ENCODE assay signal across 14 mouse cellular contexts in the genomic region with DNA sequence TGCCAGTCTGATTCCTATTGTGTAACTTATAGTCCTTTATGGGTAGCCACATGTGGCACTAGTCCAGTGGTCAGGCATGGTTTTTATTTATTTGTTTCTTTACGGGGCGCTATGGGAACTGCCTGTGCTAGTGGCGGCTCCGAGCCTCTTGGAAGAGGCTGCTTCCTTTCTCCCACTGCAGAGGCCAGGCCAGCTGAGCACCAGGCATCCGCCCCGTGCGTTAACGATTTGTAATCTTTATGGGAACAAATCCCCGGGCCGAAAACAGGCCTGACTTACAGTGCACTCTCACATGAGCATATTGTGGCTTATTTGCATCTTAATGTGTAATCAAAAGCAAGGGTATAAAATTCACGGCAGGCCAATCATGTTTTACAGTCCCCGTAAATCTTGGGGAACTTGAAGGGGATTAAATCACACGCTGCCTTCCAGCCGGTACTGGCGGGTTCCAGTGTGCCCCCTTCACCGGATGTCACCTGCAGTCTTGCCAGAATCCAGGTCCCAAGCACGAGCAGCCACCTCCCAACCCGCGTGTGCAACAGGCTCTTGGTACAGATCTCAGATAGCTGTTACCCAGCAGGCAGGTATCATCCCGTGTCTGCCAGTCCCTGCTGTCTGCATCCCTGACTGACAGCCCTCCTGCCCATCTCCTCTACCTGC.
DNase-seq lines count a peak whose midpoint lies in the region; ATAC-seq and TF ChIP-seq lines count a peak whose summit lies in the region.
"Had no signal": no experiment of that assay in that cellular context is flagged by ENCODE, and none has a peak within 500 bp of the region (broad histone marks: within the 10 kb centered on the region; RNA-seq: fewer than 3 reads in every experiment).

No protein-coding gene starts in this region.

- TF ChIP-seq CTCF in layer of hippocampus, adult 2 months (conservative IDR thresholded peaks at IDR 0.05) = no peak

- peak; percentile 55; the same call in 1 of the 2 replicates for ATAC-seq in kidney, embryonic 15.5 days (replicated peaks; ENCODE audit: low FRiP score)
- no peak for ATAC-seq in midbrain, embryonic 16.5 days
- no peak for ATAC-seq in liver, embryonic 11.5 days (replicated peaks; ENCODE audit: low FRiP score)

- H3K4me3 ChIP-seq in layer of hippocampus, adult 2 months = no peak overlapping the region
- H3K4me3 ChIP-seq in kidney, embryonic 15.5 days (replicated peaks) = no peak overlapping the region
- H3K4me3 ChIP-seq in midbrain, embryonic 16.5 days (ENCODE audit: low read depth, low read length) = no peak overlapping the region
- H3K4me3 ChIP-seq in liver, embryonic 11.5 days (ENCODE audit: low read depth, low read length) = no peak overlapping the region

- H3K9ac ChIP-seq in kidney, embryonic 15.5 days = no peak overlapping the region
- H3K9ac ChIP-seq in midbrain, embryonic 16.5 days (ENCODE audit: low read depth, low read length) = no peak overlapping the region
- no peak overlapping the region for H3K9ac ChIP-seq in liver, embryonic 11.5 days (ENCODE audit: low read depth, low read length)
- H3K9ac ChIP-seq: lung, embryonic 14.5 days had no signal

- no peak overlapping the region for H3K4me2 ChIP-seq in kidney, embryonic 15.5 days
- H3K4me2 ChIP-seq in midbrain, embryonic 16.5 days (ENCODE audit: low read length) = no peak overlapping the region
- no peak overlapping the region for H3K4me2 ChIP-seq in liver, embryonic 11.5 days
- H3K4me2 ChIP-seq: lung, embryonic 14.5 days had no signal

- no peaks in the 10 kb centered on the region for H3K9me3 ChIP-seq in kidney, embryonic 15.5 days (replicated peaks)
- no peaks in the 10 kb centered on the region for H3K9me3 ChIP-seq in midbrain, embryonic 16.5 days (replicated peaks; ENCODE audit: control insufficient read depth, low read length, poor library complexity, severe bottlenecking)
- no peaks in the 10 kb centered on the region for H3K9me3 ChIP-seq in liver, embryonic 11.5 days (ENCODE audit: control insufficient read depth, low read length)

- H3K4me1 ChIP-seq in kidney, embryonic 15.5 days = peaks cover 18% of the 10 kb centered on the region
- no peaks in the 10 kb centered on the region; the same call in 1 of the 2 replicates for H3K4me1 ChIP-seq in midbrain, embryonic 16.5 days (ENCODE audit: control insufficient read depth, insufficient read depth, low read length)
- H3K4me1 ChIP-seq in liver, embryonic 11.5 days (replicated peaks; ENCODE audit: control insufficient read depth, insufficient read depth, low read length) = no peaks in the 10 kb centered on the region

- no peak for DNase-seq in layer of hippocampus, adult 2 months (ENCODE audit: low spot score in 2 of 2)
- no peak for DNase-seq in layer of hippocampus, postnatal 14 days (ENCODE audit: low spot score in 2 of 2)
- peak; percentile 67 for DNase-seq in forelimb bud, embryonic 11.5 days (ENCODE audit: low read depth, low spot score)
- DNase-seq in c-Kit-positive CD71-positive TER-119-positive erythroid progenitor cells, embryonic 14.5 days (ENCODE audit: low spot score) = no peak
- DNase-seq in liver, embryonic 11.5 days (ENCODE audit: low spot score) = no peak
- DNase-seq: adrenal gland, postnatal 14 days; cerebellum, postnatal 25 days; heart, postnatal 36 days; left cerebral cortex, postnatal 4 days; lung, embryonic 14.5 days; thymus, postnatal 36 days had no signal

- 16% methylated on average over 20 of the region's 20 CpGs for WGBS in kidney, embryonic 15.5 days
- 60% methylated on average over 20 of the region's 20 CpGs for WGBS in midbrain, embryonic 16.5 days
- WGBS in liver, embryonic 11.5 days = 73% methylated on average over 20 of the region's 20 CpGs

- no peaks in the 10 kb centered on the region for H3K27me3 ChIP-seq in kidney, embryonic 15.5 days
- no peaks in the 10 kb centered on the region for H3K27me3 ChIP-seq in midbrain, embryonic 16.5 days (ENCODE audit: control insufficient read depth, insufficient read depth, low read depth, low read length)
- no peaks in the 10 kb centered on the region for H3K27me3 ChIP-seq in liver, embryonic 11.5 days (replicated peaks; ENCODE audit: control insufficient read depth, insufficient read depth, low read length)
- H3K27me3 ChIP-seq: CH12.LX had no signal

- H3K27ac ChIP-seq in layer of hippocampus, adult 2 months = peak overlapping the region; percentile 14; the same call in 1 of the 2 replicates
- H3K27ac ChIP-seq in kidney, embryonic 15.5 days = 0 out of 2 replicates have a peak overlapping the region, but pooled peaks have one; percentile 13
- H3K27ac ChIP-seq in midbrain, embryonic 16.5 days (ENCODE audit: low read length) = 0 out of 2 replicates have a peak overlapping the region, but pooled peaks have one; percentile 22
- no peak overlapping the region for H3K27ac ChIP-seq in liver, embryonic 11.5 days (ENCODE audit: low read depth, low read length)

- no peaks in the 10 kb centered on the region for H3K36me3 ChIP-seq in kidney, embryonic 15.5 days
- no peaks in the 10 kb centered on the region for H3K36me3 ChIP-seq in midbrain, embryonic 16.5 days (ENCODE audit: control insufficient read depth, insufficient read depth, low read length)
- no peaks in the 10 kb centered on the region for H3K36me3 ChIP-seq in liver, embryonic 11.5 days (ENCODE audit: control insufficient read depth, insufficient read depth, low read length)
